Mouse (Mus musculus): ENCODE results near the gene Kcnd3.

DNA sequence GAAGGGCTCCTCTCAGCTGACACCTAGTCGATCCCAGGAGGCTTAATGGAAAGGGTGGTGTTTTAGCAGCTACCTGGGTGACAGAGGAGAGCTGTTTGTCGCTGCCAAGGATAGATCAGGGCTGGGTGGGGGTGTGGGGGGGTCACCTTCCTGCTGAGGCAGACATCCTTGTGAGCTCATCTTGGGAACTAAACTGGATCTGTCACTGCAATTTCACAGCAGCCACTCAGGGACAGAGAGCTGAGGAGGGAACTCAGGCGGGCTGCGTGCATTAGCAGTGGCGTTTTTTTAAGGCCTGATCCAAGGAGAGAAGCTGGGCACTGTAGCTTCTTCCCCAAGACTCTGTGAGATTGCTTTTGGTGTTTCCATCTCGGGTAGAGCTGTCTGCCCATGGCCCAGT, 129.0 kb downstream of the Kcnd3 start:
- TF ChIP-seq CTCF (IDR thresholded peaks at IDR 0.05; ENCODE audit: extremely low read depth, insufficient read depth, low read length) = no peak
- TF ChIP-seq POLR2A (IDR thresholded peaks at IDR 0.05; ENCODE audit: extremely low read depth, insufficient read depth, low read length) = no peak
